Mouse (Mus musculus) thymus, postnatal 10 days (tissue): Measurements from ENCODE around the gene Klrb1b.
"Not testable (repeated sequence)": the region's sequence is repeated elsewhere in the genome, so short reads cannot be mapped to it uniquely, and the experiment has no call there.

ENCODE experiments used
- DNase-seq, 2 experiments: peaks; one replicate each; pipeline ENCODE4 v3.0.0; 2021; ENCODE audit warnings: low spot score in 2 of 2

Klrb1b gene

GRCm38 (mm10) chr6:128799896-128800270, 26.2 kb downstream of the Klrb1b start:
- no peak for DNase-seq

DNA sequence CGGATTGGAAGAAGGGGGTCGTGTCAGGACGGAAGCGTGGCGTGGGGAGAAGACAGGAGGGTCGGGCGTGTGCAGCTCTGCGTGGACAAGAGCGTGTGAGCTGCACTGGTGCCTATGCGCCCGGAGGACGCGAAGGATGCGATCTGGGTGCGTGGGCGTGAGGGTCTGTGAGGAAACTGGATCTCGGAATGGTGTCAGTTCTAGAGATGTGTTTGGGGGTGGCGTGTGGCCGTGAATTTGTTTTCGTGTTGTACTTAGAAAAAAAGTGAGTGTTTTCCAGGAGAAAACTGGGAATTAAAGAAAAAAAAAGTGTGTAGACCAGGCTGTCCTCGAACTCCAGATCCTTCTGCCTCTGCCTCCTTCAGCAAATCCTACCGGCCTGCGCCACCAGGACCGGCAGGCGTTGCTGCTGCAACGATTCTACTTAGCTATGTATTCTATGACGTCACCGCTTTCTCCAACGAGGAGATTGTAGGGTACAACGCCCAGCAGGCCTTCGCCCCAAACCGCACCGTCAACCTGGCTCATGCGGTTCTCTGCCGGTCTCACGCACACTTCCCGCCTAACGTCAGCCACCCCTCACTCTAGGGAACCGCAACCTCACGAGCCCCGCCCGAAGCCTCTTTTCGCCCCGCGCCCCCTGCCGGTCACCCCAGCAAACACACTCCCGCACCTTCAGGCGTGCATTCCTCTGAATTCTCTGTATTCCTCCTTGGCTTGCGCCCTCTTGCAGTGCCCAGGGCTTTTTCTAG, 26.8 kb downstream of the Klrb1b start:
- peak; percentile 79 to 83 for DNase-seq

GRCm38 (mm10) chr6:128798772-128799143, 27.4 kb downstream of the Klrb1b start:
- peak; percentile 52 to 65 for DNase-seq

DNA sequence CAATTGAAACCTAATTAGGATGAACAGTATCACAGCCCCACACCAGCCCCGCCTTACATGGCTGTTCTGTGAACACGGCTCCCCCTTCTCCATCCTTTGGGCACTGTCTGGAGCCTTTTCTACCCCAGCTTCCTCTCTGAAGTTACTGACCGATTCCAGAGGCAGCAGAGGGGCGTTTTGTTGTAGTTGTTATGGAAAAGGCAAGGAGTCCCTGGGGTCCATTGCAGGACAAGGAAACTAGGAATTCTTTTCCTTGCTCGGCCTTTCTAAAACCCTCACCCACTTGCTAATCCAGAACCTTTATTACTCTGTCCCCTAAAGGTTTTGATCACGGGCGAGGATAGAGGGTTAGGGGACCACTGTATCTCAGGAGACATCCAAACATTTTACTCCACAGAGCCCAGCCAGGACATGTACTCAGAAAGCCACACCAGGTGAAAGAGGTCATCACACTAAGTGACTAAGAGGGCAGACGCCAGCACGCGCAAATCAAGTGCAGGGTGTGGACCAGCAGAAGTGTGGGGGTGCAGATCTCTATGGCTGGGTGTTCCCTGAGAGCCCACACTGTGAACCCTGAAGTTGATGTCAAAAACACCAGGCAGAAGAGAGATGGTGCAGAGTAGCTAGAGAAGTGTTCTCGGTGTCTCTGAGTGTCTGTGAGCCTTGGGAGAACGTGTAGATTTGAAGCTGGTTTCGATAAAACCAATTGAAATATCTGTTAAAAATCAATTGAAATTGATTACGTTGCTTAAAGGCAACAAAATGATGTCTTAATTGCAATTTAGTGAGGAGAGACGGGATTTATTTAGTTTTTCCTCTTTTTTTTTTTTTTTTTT, 28.0 kb downstream of the Klrb1b start:
- no peak for DNase-seq

- DNase-seq: no peak
Observed at GRCm38 (mm10) chr6:128797185-128797905, 28.8 kb downstream of the Klrb1b start.

GRCm38 (mm10) chr6:128796321-128796955, 29.7 kb downstream of the Klrb1b start:
- peak; percentile 33 to 50 for DNase-seq

- DNase-seq: no peak
Observed at GRCm38 (mm10) chr6:128793734-128794133, 32.4 kb downstream of the Klrb1b start.

GRCm38 (mm10) chr6:128790491-128790994, 35.6 kb downstream of the Klrb1b start:
- DNase-seq: not testable (repeated sequence)

- no peak for DNase-seq
Observed at GRCm38 (mm10) chr6:128789115-128789514, 37.0 kb downstream of the Klrb1b start, which contains the start of gene Klrb1c. TSS of gene Klrb1c (minus strand) at chr6:128789215.

DNA sequence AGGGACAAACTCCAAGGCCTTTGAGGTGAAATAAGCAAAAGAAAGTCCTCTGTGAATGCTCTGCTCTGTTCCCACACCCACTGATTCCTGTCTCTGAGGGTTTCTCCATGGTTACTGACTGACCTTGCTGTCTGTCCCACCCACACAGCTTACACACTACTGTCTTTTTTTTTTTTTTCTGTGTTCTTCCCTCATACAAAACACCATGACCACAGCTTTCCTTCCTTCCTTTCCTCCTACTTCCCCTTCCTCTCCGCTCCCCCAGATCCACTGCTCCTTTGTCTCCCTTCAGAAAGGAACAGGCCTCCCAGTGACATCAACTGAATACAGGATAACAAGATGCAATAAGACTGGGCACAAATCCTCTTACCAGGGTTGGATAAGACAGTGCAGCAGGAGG, 37.6 kb downstream of the Klrb1b start:
- DNase-seq: no peak

DNA sequence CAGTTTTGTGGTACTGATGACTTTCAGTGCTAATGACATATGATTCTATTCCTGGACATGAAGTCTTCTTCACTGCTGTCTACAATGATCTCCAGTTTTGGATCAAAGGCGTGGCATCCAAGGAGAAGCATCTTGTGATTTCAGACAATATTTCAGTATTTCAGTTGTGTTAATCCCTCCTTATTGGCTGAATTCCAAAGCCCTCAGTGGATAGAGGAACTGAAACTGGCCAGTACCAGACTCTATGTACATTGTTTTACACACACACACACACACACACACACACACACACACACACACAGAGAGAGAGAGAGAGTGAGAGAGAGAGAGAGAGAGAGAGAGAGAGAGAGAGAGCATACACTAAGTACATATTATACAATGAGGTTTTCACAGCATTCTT, 39.7 kb downstream of the Klrb1b start:
- DNase-seq: not testable (repeated sequence)

DNA sequence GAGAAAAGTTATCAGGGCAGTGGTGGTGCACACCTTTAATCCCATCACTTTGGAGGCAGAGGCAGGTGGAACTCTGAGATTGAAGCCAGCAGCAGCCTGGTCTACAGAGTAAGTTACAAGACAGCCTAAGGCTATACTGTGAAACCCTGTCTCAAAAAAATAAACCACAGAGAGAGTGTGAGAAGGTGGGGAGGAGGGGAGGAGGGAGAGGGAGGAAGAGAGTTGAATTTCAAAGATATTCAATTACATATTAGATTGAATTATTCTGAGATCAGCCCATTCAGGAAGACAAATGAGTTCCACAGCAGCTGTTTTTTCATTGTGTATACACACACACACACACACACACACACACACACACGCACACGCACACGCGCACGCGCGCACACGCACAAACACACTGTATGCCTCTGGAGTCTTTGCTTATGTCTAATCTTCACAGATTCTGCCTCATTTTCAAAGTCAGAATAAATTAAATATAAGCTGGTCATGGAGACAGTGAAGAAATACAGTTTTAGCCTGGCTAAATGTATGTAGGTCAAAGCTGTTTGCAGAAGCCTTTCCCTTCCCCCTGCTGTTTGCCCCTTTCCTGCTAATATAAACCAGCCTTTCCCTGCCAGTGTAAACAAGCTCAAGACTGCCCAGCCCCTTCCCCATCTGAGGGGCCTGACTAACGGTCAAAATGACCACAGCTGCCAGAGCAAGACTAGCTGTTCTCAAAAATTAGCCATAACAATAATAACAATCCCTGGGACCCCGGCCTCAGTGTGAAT, 56.5 kb downstream of the Klrb1b start:
- DNase-seq: no peak

GRCm38 (mm10) chr6:128768047-128768446, 58.1 kb downstream of the Klrb1b start:
- no peak for DNase-seq

DNA sequence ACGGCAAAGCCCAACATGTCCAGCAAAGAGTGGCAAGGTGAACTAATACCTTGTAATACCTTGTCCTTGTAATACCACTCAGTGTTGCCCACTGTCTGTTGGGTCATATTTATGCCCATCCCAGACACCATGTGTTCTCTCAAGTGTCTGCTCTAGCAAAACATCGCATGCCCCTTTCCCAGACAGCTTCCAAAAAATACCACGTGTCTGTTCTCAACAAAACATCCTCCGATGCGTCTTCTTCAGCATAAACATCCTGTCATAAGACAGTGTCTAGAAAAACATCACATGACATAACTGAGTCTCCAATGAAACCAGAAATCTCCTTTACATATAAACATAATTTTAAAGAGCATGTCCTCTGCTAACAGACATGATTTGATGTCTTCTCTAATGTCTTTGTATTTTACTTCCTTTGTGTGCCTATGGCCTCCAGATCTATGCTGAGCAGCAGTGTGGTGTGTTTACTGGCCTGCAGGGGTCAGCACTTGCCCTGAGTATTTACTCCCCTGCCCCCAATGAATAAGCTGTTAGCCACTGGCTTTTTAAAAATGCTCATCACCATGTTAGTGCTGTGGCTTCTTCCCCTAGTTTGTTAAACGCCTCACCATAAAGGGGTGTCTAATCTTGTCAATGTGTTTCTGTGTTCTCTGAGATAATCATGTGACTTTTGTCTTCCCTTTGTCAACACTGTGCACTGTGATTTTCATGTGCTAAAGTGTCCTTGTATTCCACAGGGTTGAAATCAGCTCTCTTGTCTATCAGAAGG, 59.5 kb downstream of the Klrb1b start:
- DNase-seq: peak; percentile 38 to 50

- no peak for DNase-seq
Observed at GRCm38 (mm10) chr6:128765211-128765610, 60.9 kb downstream of the Klrb1b start.

GRCm38 (mm10) chr6:128764598-128764997, 61.5 kb downstream of the Klrb1b start:
- no peak for DNase-seq

DNA sequence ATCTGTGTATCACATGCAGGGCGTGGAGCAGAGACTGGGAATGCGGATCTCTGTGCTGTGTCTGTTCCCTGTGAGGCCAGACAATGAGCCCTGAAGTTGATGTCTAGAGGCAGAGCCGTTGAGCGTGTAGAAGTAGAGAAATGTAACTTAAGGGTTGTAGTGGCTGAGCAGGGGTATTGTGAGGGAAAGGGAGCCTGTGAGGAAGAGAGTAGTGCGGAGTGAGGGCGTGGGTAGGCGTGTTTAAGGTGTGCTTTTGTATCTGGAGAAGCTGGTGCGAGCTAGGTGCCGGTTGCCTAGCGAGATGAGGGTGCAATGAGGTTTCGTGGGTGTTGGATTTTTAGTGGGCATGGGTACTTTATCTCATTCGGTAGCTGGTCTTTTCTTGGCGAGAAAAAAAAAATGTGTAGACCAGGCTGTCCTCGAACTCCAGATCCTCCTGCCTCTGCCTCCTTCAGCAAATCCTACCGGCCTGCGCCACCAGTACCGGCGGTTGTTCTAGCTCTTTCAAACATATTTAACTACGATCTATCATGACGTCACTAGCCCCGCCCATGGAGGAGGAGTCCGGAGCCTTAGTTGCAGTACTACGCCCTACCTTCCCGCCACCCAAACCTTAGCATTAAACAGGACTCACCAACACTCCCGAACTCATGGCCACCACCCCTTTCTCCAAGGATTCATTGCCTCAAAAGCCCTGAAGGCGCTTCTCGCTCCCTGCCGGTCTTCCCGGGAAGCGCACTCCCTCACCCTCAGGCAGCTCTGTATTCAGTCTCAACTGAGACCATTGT, 62.2 kb downstream of the Klrb1b start:
- DNase-seq: peak; percentile 90 to 92
